Mouse (Mus musculus): ENCODE data around the gene Magel2.
A peak's percentile ranks its signal among the peaks of the same experiment; 100 is the strongest.

Magel2 gene

DNA sequence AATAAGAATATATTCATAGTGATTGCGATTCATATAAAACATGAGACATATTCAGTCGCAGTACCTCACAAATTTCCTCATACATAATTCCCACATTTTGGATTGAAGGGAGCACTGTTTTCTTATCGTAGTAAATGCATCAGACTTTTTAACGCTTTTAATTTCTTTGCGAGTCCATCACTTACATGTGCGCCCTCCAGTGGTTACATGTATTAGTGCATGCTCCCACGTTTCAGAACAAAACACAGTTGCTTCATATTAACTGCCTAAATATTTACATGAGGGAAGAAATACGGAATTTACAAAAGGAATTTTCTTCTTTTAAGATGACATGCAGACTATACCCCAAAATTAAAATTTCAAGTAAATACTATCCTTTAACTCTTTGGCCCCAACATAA lies 51.5 kb downstream of the Magel2 start:
- DNase-seq = peak; percentile 27

Data from kidney, adult 18-20 months (tissue).